Mouse (Mus musculus): ENCODE results near the gene Huwe1. TPM values are rescaled to one million over a fixed set of nuclear protein-coding genes. Genes with fewer than 3 reads are reported as not detected.
A peak's percentile ranks its signal among the peaks of the same experiment; 100 is the strongest.

Huwe1 gene
- total and polyA plus RNA-seq, 2 experiments from 2014 or later, result 15.4 to 73.8 TPM

DNA sequence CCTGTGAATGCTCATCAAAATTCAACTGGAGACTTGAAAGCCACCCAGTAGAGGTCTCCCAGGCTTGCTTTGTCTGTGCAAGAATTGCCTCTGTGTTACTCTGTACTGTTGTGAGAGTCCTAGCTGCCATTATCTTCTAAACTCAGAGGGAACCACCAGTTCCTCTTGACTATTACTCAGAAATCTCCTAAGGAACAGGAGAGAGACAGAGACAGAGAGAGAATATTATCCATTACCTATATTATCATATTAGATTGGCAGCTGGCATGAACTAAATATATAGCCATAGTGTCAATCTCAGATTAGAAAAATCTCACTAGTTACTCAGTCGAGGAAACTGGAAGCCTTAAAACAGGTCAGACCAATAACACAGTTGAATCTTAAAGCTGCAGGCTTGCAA lies 149.6 kb downstream of the Huwe1 start:
- H3K27me3 ChIP-seq (ENCODE audit: control insufficient read depth, insufficient read depth, low read length), result no peaks in the 10 kb centered on the region
- H3K27ac ChIP-seq (ENCODE audit: low read depth), result no peak overlapping the region
- TF ChIP-seq CTCF (IDR thresholded peaks at IDR 0.05; ENCODE audit: low read depth) (no peak), EP300 (IDR thresholded peaks at IDR 0.05; ENCODE audit: low read depth) (no peak)
- H3K36me3 ChIP-seq (replicated peaks; ENCODE audit: control insufficient read depth, insufficient read depth, low read length), result no peaks in the 10 kb centered on the region
- H3K4me1 ChIP-seq (ENCODE audit: control insufficient read depth, insufficient read depth), result no peaks in the 10 kb centered on the region
- 27% methylated on average over 1 of the region's 1 CpGs for WGBS
- H3K9me3 ChIP-seq (replicated peaks; ENCODE audit: control insufficient read depth, low read length), result no peaks in the 10 kb centered on the region
- DNase-seq (ENCODE audit: low spot score) (no peak), ATAC-seq (ENCODE audit: insufficient read depth, low read depth) (no peak)
- H3K9ac ChIP-seq (replicated peaks; ENCODE audit: low read depth, low read length), result no peak overlapping the region
- H3K4me2 ChIP-seq (ENCODE audit: low read depth, low read length), result no peak overlapping the region
- no peak overlapping the region for H3K4me3 ChIP-seq (ENCODE audit: low read depth, low read length)

DNA sequence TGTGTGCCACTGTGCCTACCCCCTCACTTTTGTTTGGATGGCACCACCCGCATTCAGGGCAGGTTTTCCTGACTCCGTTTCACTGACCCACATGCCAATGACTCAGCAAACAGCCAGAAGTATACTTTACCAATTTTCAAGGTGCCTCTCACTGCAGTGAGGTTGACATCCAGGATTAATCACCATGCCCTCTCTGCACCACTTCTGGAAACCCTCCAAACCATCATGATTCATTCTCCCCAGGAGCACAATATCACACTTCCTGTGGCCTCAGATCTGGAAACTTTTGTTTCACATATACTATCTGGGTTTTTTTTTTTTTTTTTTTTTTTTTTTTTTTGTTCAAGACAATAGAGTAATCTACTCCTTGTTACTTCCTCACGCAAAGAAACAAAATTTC lies 150.6 kb downstream of the Huwe1 start:
- no peak overlapping the region for H3K27ac ChIP-seq (ENCODE audit: low read depth)
- TF ChIP-seq EP300 (IDR thresholded peaks at IDR 0.05; ENCODE audit: low read depth) (no peak), CTCF (IDR thresholded peaks at IDR 0.05; ENCODE audit: low read depth) (no peak)
- no peaks in the 10 kb centered on the region for H3K27me3 ChIP-seq (ENCODE audit: control insufficient read depth, insufficient read depth, low read length)
- WGBS, result 56% methylated on average over 3 of the region's 3 CpGs
- ATAC-seq (ENCODE audit: insufficient read depth, low read depth) (no peak), DNase-seq (ENCODE audit: low spot score) (no peak)
- H3K36me3 ChIP-seq (replicated peaks; ENCODE audit: control insufficient read depth, insufficient read depth, low read length), result no peaks in the 10 kb centered on the region
- H3K9ac ChIP-seq (replicated peaks; ENCODE audit: low read depth, low read length), result no peak overlapping the region
- H3K4me1 ChIP-seq (ENCODE audit: control insufficient read depth, insufficient read depth), result no peaks in the 10 kb centered on the region
- H3K4me2 ChIP-seq (ENCODE audit: low read depth, low read length), result no peak overlapping the region
- H3K9me3 ChIP-seq (replicated peaks; ENCODE audit: control insufficient read depth, low read length), result no peaks in the 10 kb centered on the region
- H3K4me3 ChIP-seq (ENCODE audit: low read depth, low read length), result no peak overlapping the region

MicroRNA genes within 50 kb of the gene (microRNA counts, 519-probe panel; counts per million panel counts)
- microRNA mmu-miR-98, result 5,435 counts per million, percentile 70 among the panel's probes with 10 or more counts

Small RNA genes lying within 50 kb of the gene (microRNA-seq; reads per million reads assigned to microRNA genes)
- gene Mir3113, result not detected
- gene Mir98, result 4,995 reads per million, percentile 93 among the genes with 10 or more reads in this experiment
- 3,531 reads per million, percentile 91 among the genes with 10 or more reads in this experiment for gene Mirlet7f-2

Other genes with a start within 250 kb of the Huwe1 start
- 188 and 209 TPM in 2 replicates for gene Hsd17b10, start 201.0 kb downstream of the Huwe1 start, total RNA-seq (2014; rRNA removed; ENCODE audit: low replicate concordance)
- 258 and 264 TPM in 2 replicates for gene Hsd17b10, start 201.0 kb downstream of the Huwe1 start, polyA plus RNA-seq (2015; fragmentation: Nextera tagmentation; extraction: Ambion mirVana)
- 0.35 and 2.3 TPM in 2 replicates for gene Ribc1, start 215.5 kb downstream of the Huwe1 start, total RNA-seq (2014; rRNA removed; ENCODE audit: low replicate concordance)
- 1.4 and 1.5 TPM in 2 replicates for gene Ribc1, start 215.5 kb downstream of the Huwe1 start, polyA plus RNA-seq (2015; fragmentation: Nextera tagmentation; extraction: Ambion mirVana)
- gene Smc1a, start 215.6 kb downstream of the Huwe1 start, total RNA-seq (2014; rRNA removed; ENCODE audit: low replicate concordance), result 8.8 and 21.2 TPM in 2 replicates
- 31.8 and 31.9 TPM in 2 replicates for gene Smc1a, start 215.6 kb downstream of the Huwe1 start, polyA plus RNA-seq (2015; fragmentation: Nextera tagmentation; extraction: Ambion mirVana)